28 mouse cellular contexts compared by ENCODE assay signal in genomic region chr6:144151957-144152356, GRCm38 (mm10).
DNase-seq lines count a peak whose midpoint lies in the region; ATAC-seq and TF ChIP-seq lines count a peak whose summit lies in the region.
"Had no signal": no experiment of that assay in that cellular context is flagged by ENCODE, and none has a peak within 500 bp of the region (broad histone marks: within the 10 kb centered on the region; RNA-seq: fewer than 3 reads in every experiment).

No protein-coding gene starts in this region.

- H3K4me2 ChIP-seq in liver, embryonic 12.5 days: no peak overlapping the region
- no peak overlapping the region for H3K4me2 ChIP-seq in liver, postnatal 0 days (ENCODE audit: low read depth, low read length)
- no peak overlapping the region for H3K4me2 ChIP-seq in liver, embryonic 16.5 days (ENCODE audit: low read depth, low read length)
- H3K4me2 ChIP-seq: embryonic facial prominence, embryonic 13.5 days; heart, embryonic 12.5 days; lung, embryonic 14.5 days; midbrain, embryonic 11.5 days had no signal

- no peaks in the 10 kb centered on the region for H3K9me3 ChIP-seq in liver, embryonic 12.5 days (replicated peaks)
- no peaks in the 10 kb centered on the region for H3K9me3 ChIP-seq in liver, postnatal 0 days (ENCODE audit: low read length)
- H3K9me3 ChIP-seq in liver, embryonic 16.5 days (replicated peaks; ENCODE audit: control insufficient read depth, low read length): no peaks in the 10 kb centered on the region
- H3K9me3 ChIP-seq: embryonic facial prominence, embryonic 13.5 days; forebrain, embryonic 13.5 days; heart, embryonic 12.5 days; hindbrain, embryonic 15.5 days had no signal

- H3K9ac ChIP-seq in liver, embryonic 12.5 days: no peak overlapping the region
- no peak overlapping the region for H3K9ac ChIP-seq in liver, postnatal 0 days (replicated peaks)
- no peak overlapping the region for H3K9ac ChIP-seq in liver, embryonic 16.5 days (ENCODE audit: low read depth, low read length)
- H3K9ac ChIP-seq: embryonic facial prominence, embryonic 13.5 days; heart, embryonic 12.5 days; hindbrain, embryonic 15.5 days; lung, embryonic 14.5 days had no signal

- H3K27me3 ChIP-seq in liver, embryonic 12.5 days (replicated peaks): no peaks in the 10 kb centered on the region
- H3K27me3 ChIP-seq in liver, postnatal 0 days (ENCODE audit: insufficient read depth, low read length): no peaks in the 10 kb centered on the region
- no peaks in the 10 kb centered on the region for H3K27me3 ChIP-seq in liver, embryonic 16.5 days (ENCODE audit: control insufficient read depth, insufficient read depth, low read depth, low read length)
- H3K27me3 ChIP-seq: embryonic facial prominence, embryonic 13.5 days; forebrain, embryonic 13.5 days; heart, embryonic 12.5 days; hindbrain, embryonic 15.5 days; Patski had no signal

- no peak for TF ChIP-seq CTCF in liver, postnatal 0 days (IDR thresholded peaks at IDR 0.05; ENCODE audit: low read depth)

- 21% methylated on average over 3 of the region's 3 CpGs for WGBS in liver, embryonic 12.5 days (ENCODE audit: insufficient replicate concordance)
- 31% methylated on average over 3 of the region's 3 CpGs for WGBS in liver, postnatal 0 days (ENCODE audit: insufficient replicate concordance)
- 16% methylated on average over 3 of the region's 3 CpGs for WGBS in liver, embryonic 16.5 days (ENCODE audit: insufficient replicate concordance)

- no peaks in the 10 kb centered on the region for H3K36me3 ChIP-seq in liver, embryonic 12.5 days
- H3K36me3 ChIP-seq in liver, postnatal 0 days (replicated peaks; ENCODE audit: insufficient read depth, low read length): no peaks in the 10 kb centered on the region
- no peaks in the 10 kb centered on the region for H3K36me3 ChIP-seq in liver, embryonic 16.5 days (ENCODE audit: control insufficient read depth, insufficient read depth)
- H3K36me3 ChIP-seq: embryonic facial prominence, embryonic 13.5 days; G1E; heart, embryonic 12.5 days; hindbrain, embryonic 15.5 days had no signal

- peak; percentile 36 for DNase-seq in embryo, embryonic 9.5 days (ENCODE audit: extremely low spot score)
- DNase-seq in embryo, embryonic 10 days (ENCODE audit: low spot score): no peak
- no peak for DNase-seq in liver, postnatal 0 days
- no peak for DNase-seq in kidney, postnatal 10 days
- no peak for DNase-seq in thymus, postnatal 10 days (ENCODE audit: low spot score in 2 of 2)
- DNase-seq: cerebellum, adult 18-20 months; gastrocnemius, adult 2 months; gastrocnemius, postnatal 36 days; heart, adult 2 months; kidney, adult 18-20 months; kidney, postnatal 4 days; left cerebral cortex, postnatal 4 days; lung, embryonic 14.5 days; lung, postnatal 14 days; right cerebral cortex, adult 18-20 months; spleen, adult 18-20 months; thymus, postnatal 25 days had no signal

- TF ChIP-seq EP300 in liver, postnatal 0 days (IDR thresholded peaks at IDR 0.05; ENCODE audit: low read depth): no peak

- H3K4me3 ChIP-seq in liver, embryonic 12.5 days: no peak overlapping the region
- no peak overlapping the region for H3K4me3 ChIP-seq in liver, postnatal 0 days (ENCODE audit: low read depth, low read length)
- no peak overlapping the region for H3K4me3 ChIP-seq in liver, embryonic 16.5 days (ENCODE audit: low read depth, low read length)
- H3K4me3 ChIP-seq: embryonic facial prominence, embryonic 13.5 days; erythroblast, embryonic 14.5 days; forebrain, embryonic 13.5 days; gastrocnemius, adult 2 months; heart, adult 2 months; heart, embryonic 12.5 days; hindbrain, embryonic 15.5 days had no signal

- H3K27ac ChIP-seq in liver, embryonic 12.5 days: no peak overlapping the region
- no peak overlapping the region for H3K27ac ChIP-seq in liver, postnatal 0 days (ENCODE audit: low read depth)
- no peak overlapping the region for H3K27ac ChIP-seq in liver, embryonic 16.5 days (ENCODE audit: low read length)
- H3K27ac ChIP-seq: embryonic facial prominence, embryonic 13.5 days; forebrain, embryonic 13.5 days; gastrocnemius, adult 2 months; heart, adult 2 months; hindbrain, embryonic 15.5 days had no signal

- ATAC-seq in liver, embryonic 12.5 days: peak; percentile 86
- ATAC-seq in liver, postnatal 0 days: no peak
- peak; percentile 72 for ATAC-seq in liver, embryonic 16.5 days (ENCODE audit: low read depth)
- ATAC-seq: forebrain, embryonic 13.5 days; midbrain, embryonic 16.5 days; Patski had no signal

- peaks cover 13% of the 10 kb centered on the region; the same call in 1 of the 2 replicates for H3K4me1 ChIP-seq in liver, embryonic 12.5 days
- H3K4me1 ChIP-seq in liver, postnatal 0 days (ENCODE audit: insufficient read depth): no peaks in the 10 kb centered on the region
- peaks cover 2% of the 10 kb centered on the region; the same call in 1 of the 2 replicates for H3K4me1 ChIP-seq in liver, embryonic 16.5 days (ENCODE audit: control insufficient read depth, low read depth, low read length)
